ENCODE assay signal across 26 mouse cellular contexts in the genomic region with DNA sequence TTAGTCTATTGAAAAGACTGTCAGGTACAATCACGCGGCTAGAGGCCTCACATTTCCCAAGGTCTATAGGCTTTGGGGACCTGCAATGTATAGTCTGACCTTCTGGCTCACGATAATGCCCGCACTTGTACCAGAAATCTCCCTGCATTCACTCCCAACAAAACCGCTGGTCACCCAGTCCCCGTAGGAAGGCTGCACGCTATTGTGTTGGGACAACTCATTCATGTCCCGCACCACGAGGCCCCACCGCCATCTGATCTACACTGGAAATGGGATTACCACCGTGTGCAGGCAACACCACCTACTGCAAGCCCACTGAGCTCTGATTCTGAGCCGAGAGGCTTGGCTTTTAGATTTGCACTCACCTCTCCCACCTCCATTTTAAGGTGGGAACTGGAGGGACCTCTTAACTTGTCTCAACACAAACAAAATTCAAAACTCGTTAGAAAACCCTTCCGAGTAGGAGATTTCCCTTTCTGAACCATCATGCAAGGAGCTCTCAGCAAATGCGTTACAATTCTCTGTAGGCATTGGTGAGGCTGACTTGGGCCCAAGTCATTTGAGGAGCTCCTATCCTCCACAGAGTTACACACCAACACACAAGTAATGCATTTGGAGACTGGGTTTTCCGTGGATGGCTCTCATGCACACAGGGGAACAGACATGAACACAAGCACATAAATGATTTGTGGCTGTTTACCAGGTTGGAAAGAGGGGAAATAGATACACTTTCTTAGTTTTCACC. TPM values are rescaled to one million over a fixed set of nuclear protein-coding genes. Genes with fewer than 3 reads are reported as not detected.
DNase-seq lines count a peak whose midpoint lies in the region; ATAC-seq and TF ChIP-seq lines count a peak whose summit lies in the region.
"Had no signal": no experiment of that assay in that cellular context is flagged by ENCODE, and none has a peak within 500 bp of the region (broad histone marks: within the 10 kb centered on the region; RNA-seq: fewer than 3 reads in every experiment).

No protein-coding gene starts in this region.

- TF ChIP-seq CTCF in brain, embryonic 14.5 days (IDR thresholded peaks at IDR 0.05; ENCODE audit: borderline replicate concordance, extremely low read depth, insufficient read depth, insufficient read length), result no peak

- 3% methylated on average over 16 of the region's 16 CpGs for WGBS in hindbrain, embryonic 15.5 days
- WGBS in midbrain, embryonic 13.5 days, result 1% methylated on average over 16 of the region's 16 CpGs

- no peaks in the 10 kb centered on the region for H3K36me3 ChIP-seq in hindbrain, embryonic 15.5 days
- H3K36me3 ChIP-seq in midbrain, embryonic 13.5 days, result no peaks in the 10 kb centered on the region
- H3K36me3 ChIP-seq: forebrain, embryonic 12.5 days; heart, embryonic 15.5 days; limb, embryonic 13.5 days; liver, embryonic 15.5 days had no signal

- H3K27me3 ChIP-seq in hindbrain, embryonic 15.5 days, result peaks cover 75% of the 10 kb centered on the region
- peaks cover 87% of the 10 kb centered on the region for H3K27me3 ChIP-seq in midbrain, embryonic 13.5 days

- H3K9me3 ChIP-seq in hindbrain, embryonic 15.5 days, result no peaks in the 10 kb centered on the region
- no peaks in the 10 kb centered on the region for H3K9me3 ChIP-seq in midbrain, embryonic 13.5 days
- H3K9me3 ChIP-seq: forebrain, embryonic 12.5 days; heart, embryonic 15.5 days; limb, embryonic 13.5 days; liver, embryonic 15.5 days had no signal

- TF ChIP-seq POLR2A in brain, embryonic 14.5 days (IDR thresholded peaks at IDR 0.05; ENCODE audit: borderline replicate concordance, extremely low read depth, insufficient read depth, insufficient read length, poor library complexity, severe bottlenecking), result no peak

- H3K27ac ChIP-seq in hindbrain, embryonic 15.5 days (replicated peaks), result peak overlapping the region; percentile 3; the same call in 1 of the 2 replicates
- H3K27ac ChIP-seq in midbrain, embryonic 13.5 days, result peak overlapping the region; percentile 51
- H3K27ac ChIP-seq: forebrain, embryonic 12.5 days; heart, adult 2 months; heart, embryonic 15.5 days; left cerebral cortex, adult 2 months; limb, embryonic 13.5 days; liver, embryonic 15.5 days had no signal

- peak overlapping the region; percentile 5; the same call in 1 of the 2 replicates for H3K4me3 ChIP-seq in hindbrain, embryonic 15.5 days
- H3K4me3 ChIP-seq in midbrain, embryonic 13.5 days (replicated peaks), result peak overlapping the region; percentile 63
- H3K4me3 ChIP-seq: forebrain, embryonic 12.5 days; heart, adult 2 months; heart, embryonic 15.5 days; left cerebral cortex, adult 2 months; limb, embryonic 13.5 days; liver, embryonic 15.5 days had no signal

- intact Hi-C loops in left cerebral cortex, postnatal 4 days (cut with DNase I), result loop anchor here (10.0 kb wide), 2 partner anchors 206 to 726 kb away; no protein-coding TSS in a partner anchor

- DNase-seq in brain, embryonic 14.5 days (ENCODE audit: low read depth), result peak; percentile 41
- DNase-seq in embryo, embryonic 11 days, result peak; percentile 34
- DNase-seq in yolk sac, embryonic 10.5 days (ENCODE audit: low spot score), result no peak
- DNase-seq in layer of hippocampus, postnatal 14 days (ENCODE audit: low spot score in 2 of 2), result no peak
- no peak for DNase-seq in layer of hippocampus, postnatal 25 days (ENCODE audit: extremely low spot score in 1 of 2, low spot score in 1 of 2)
- DNase-seq in left cerebral cortex, postnatal 4 days, result no peak
- DNase-seq: adrenal gland, adult 2 months; cerebellum, adult 9-10 months; gastrocnemius, postnatal 10 days; heart, adult 2 months; heart, postnatal 4 days; kidney, adult 11 months; right cerebral cortex, postnatal 14 days; spleen, adult 18-20 months; thymus, postnatal 36 days had no signal

- peaks cover 26% of the 10 kb centered on the region for H3K4me1 ChIP-seq in hindbrain, embryonic 15.5 days (replicated peaks)
- peaks cover 24% of the 10 kb centered on the region for H3K4me1 ChIP-seq in midbrain, embryonic 13.5 days (replicated peaks)

- no peak overlapping the region for H3K9ac ChIP-seq in hindbrain, embryonic 15.5 days
- peak overlapping the region; percentile 54 for H3K9ac ChIP-seq in midbrain, embryonic 13.5 days (replicated peaks)
- H3K9ac ChIP-seq: forebrain, embryonic 12.5 days; heart, embryonic 15.5 days; limb, embryonic 13.5 days; liver, embryonic 15.5 days had no signal

- H3K4me2 ChIP-seq in hindbrain, embryonic 15.5 days, result peak overlapping the region; percentile 66; the same call in 1 of the 2 replicates
- H3K4me2 ChIP-seq in midbrain, embryonic 13.5 days (replicated peaks), result peak overlapping the region; percentile 73
- H3K4me2 ChIP-seq: forebrain, embryonic 12.5 days; heart, embryonic 15.5 days; liver, embryonic 15.5 days had no signal

- ATAC-seq in hindbrain, embryonic 15.5 days (ENCODE audit: low FRiP score, low read depth), result no peak
- no peak for ATAC-seq in midbrain, embryonic 13.5 days
- ATAC-seq: lung, postnatal 0 days had no signal

RNA-seq across cellular contexts. Expression of gene En1, which starts 3.9 kb away (rescaled TPM):
- polyA plus RNA-seq in brain, embryonic 14.5 days (2012; rRNA removed), result 7.4 and 17.2 TPM in 2 replicates
- 3.7 and 8.0 TPM in 2 replicates for polyA plus RNA-seq in hindbrain, embryonic 15.5 days (2015; fragmentation: Nextera tagmentation; extraction: Ambion mirVana)
- 9.0 and 13.6 TPM in 2 replicates for polyA plus RNA-seq in midbrain, embryonic 13.5 days (2015; fragmentation: Nextera tagmentation; extraction: Ambion mirVana)
- under 1 TPM in 1 of 2 experiments, not detected in 1; 0.21 TPM for total RNA-seq in layer of hippocampus, postnatal 14 days (2021)
- under 1 TPM in 1 of 2 experiments, not detected in 1; 0.14 TPM for total RNA-seq in layer of hippocampus, postnatal 25 days (2021)
- total RNA-seq in left cerebral cortex, postnatal 4 days (2021), result under 1 TPM; 0.12 to 0.14 TPM
- total RNA-seq: adrenal gland, adult 2 months; heart, adult 2 months; heart, postnatal 4 days; layer of hippocampus, adult 18-20 months; left cerebral cortex, adult 2 months had no signal
- polyA plus RNA-seq: cortical plate, adult 2 months; frontal cortex, adult 2 months; heart, adult 2 months; heart, embryonic 15.5 days; liver, embryonic 15.5 days; lung, postnatal 0 days had no signal

Comparison
In these comparisons a context has a peak if more than half of its experiments do, and no peak if none do; other contexts are left out.
1. DNase-seq: peak in brain, embryonic 14.5 days (single experiment) and embryo, embryonic 11 days (single experiment); none in yolk sac, embryonic 10.5 days (single experiment), layer of hippocampus, postnatal 14 days (0 of 2), layer of hippocampus, postnatal 25 days (0 of 2) and left cerebral cortex, postnatal 4 days (single experiment).